Mouse (Mus musculus) heart, postnatal 36 days (tissue): ENCODE data around the gene Kif23. TPM values are rescaled to one million over a fixed set of nuclear protein-coding genes. Genes with fewer than 3 reads are reported as not detected.

Experiments used
- total RNA-seq, 2 experiments: library from RNA; stranded (reverse); gene quantifications; 2 replicates each; pipeline ENCODE4 v1.2.3; 2021

The Kif23 gene
- total RNA-seq, 2 experiments from 2014 or later, result 1.7 to 2.4 TPM

Other genes starting within 250 kb of the Kif23 start
- gene Rplp1, start 32.2 kb downstream of the Kif23 start, total RNA-seq, result 1,000 to 10,000 TPM; 1,412 to 1,619 TPM
- gene Paqr5, start 80.1 kb upstream of the Kif23 start, total RNA-seq, result not detected
- 10 to 100 TPM; 11.7 TPM for gene Glce, start 175.9 kb upstream of the Kif23 start, total RNA-seq